In genomic region chr9:34498651-34499050, GRCm38 (mm10) we compare ENCODE assay signal across 7 mouse cellular contexts. TPM values are rescaled to one million over a fixed set of nuclear protein-coding genes. Genes with fewer than 3 reads are reported as not detected.
DNase-seq lines count a peak whose midpoint lies in the region; ATAC-seq lines count a peak whose summit lies in the region.

No protein-coding gene starts in this region.

- H3K36me3 ChIP-seq in hindbrain, embryonic 15.5 days: no peaks in the 10 kb centered on the region
- H3K36me3 ChIP-seq in midbrain, embryonic 11.5 days (ENCODE audit: control insufficient read depth, insufficient read depth, low read length): no peaks in the 10 kb centered on the region

- DNase-seq in adrenal gland, adult (ENCODE audit: inconsistent age in 2 of 2, low spot score in 1 of 2): peak; percentile 62 to 92
- peak; percentile 93 for DNase-seq in cerebellum, adult 8-10 months
- DNase-seq in frontal cortex, adult 2 months (ENCODE audit: extremely low spot score in 1 of 2, low spot score in 1 of 2): peak; percentile 62 to 97
- peak; percentile 46 to 94 for DNase-seq in left cerebral cortex, adult 9 months (ENCODE audit: low spot score in 2 of 2)
- DNase-seq in midbrain, embryonic 11.5 days (ENCODE audit: low spot score, missing footprints): peak; percentile 98
- peak; percentile 34 for DNase-seq in skeletal muscle tissue, adult 2 months (ENCODE audit: low read depth, low spot score)

- no peaks in the 10 kb centered on the region for H3K9me3 ChIP-seq in hindbrain, embryonic 15.5 days
- no peaks in the 10 kb centered on the region for H3K9me3 ChIP-seq in midbrain, embryonic 11.5 days (ENCODE audit: control insufficient read depth, low read length)

- H3K4me2 ChIP-seq in hindbrain, embryonic 15.5 days: no peak overlapping the region
- no peak overlapping the region for H3K4me2 ChIP-seq in midbrain, embryonic 11.5 days

- peak; percentile 71; the same call in 1 of the 2 replicates for ATAC-seq in hindbrain, embryonic 15.5 days (ENCODE audit: low FRiP score, low read depth)
- ATAC-seq in midbrain, embryonic 11.5 days (ENCODE audit: low FRiP score): peak; percentile 75; the same call in 1 of the 2 replicates

- no peak overlapping the region for H3K9ac ChIP-seq in hindbrain, embryonic 15.5 days
- H3K9ac ChIP-seq in midbrain, embryonic 11.5 days (ENCODE audit: low read length): no peak overlapping the region

- no peak overlapping the region for H3K27ac ChIP-seq in hindbrain, embryonic 15.5 days (replicated peaks)
- H3K27ac ChIP-seq in midbrain, embryonic 11.5 days (ENCODE audit: low read depth, low read length): no peak overlapping the region

- no peaks in the 10 kb centered on the region; the same call in none of the 2 replicates for H3K27me3 ChIP-seq in hindbrain, embryonic 15.5 days
- no peaks in the 10 kb centered on the region for H3K27me3 ChIP-seq in midbrain, embryonic 11.5 days (ENCODE audit: control insufficient read depth, insufficient read depth, low read length)

- H3K4me3 ChIP-seq in hindbrain, embryonic 15.5 days: no peak overlapping the region
- no peak overlapping the region for H3K4me3 ChIP-seq in midbrain, embryonic 11.5 days (ENCODE audit: low read depth, low read length)

- whole genome bisulfite sequencing in hindbrain, embryonic 15.5 days: 2% methylated on average over 5 of the region's 5 CpGs
- 3% methylated on average over 5 of the region's 5 CpGs for WGBS in midbrain, embryonic 11.5 days

- H3K4me1 ChIP-seq in hindbrain, embryonic 15.5 days (replicated peaks): peaks cover 8% of the 10 kb centered on the region
- H3K4me1 ChIP-seq in midbrain, embryonic 11.5 days (ENCODE audit: control insufficient read depth, insufficient read depth, low read length): no peaks in the 10 kb centered on the region

RNA-seq across cellular contexts. Expression of gene Kirrel3, which starts 13.0 kb away (rescaled TPM):
- polyA plus RNA-seq in frontal cortex, adult 2 months (2012; rRNA removed): 38.4 and 39.3 TPM in 2 replicates
- 38.2 and 50.1 TPM in 2 replicates for polyA plus RNA-seq in hindbrain, embryonic 15.5 days (2015; fragmentation: Nextera tagmentation; extraction: Ambion mirVana)
- 6.0 and 6.9 TPM in 2 replicates for polyA plus RNA-seq in midbrain, embryonic 11.5 days (2014; fragmentation: Nextera tagmentation; extraction: Ambion mirVana)

Comparison
In these comparisons a context has a peak if more than half of its experiments do, and no peak if none do; other contexts are left out.
1. DNase-seq: peak in every context shown above with its lines; median percentile 98 in midbrain, embryonic 11.5 days; 93 in cerebellum, adult 8-10 months; 80 in frontal cortex, adult 2 months; 77 in adrenal gland, adult; 70 in left cerebral cortex, adult 9 months; 34 in skeletal muscle tissue, adult 2 months.